Mouse (Mus musculus): ENCODE data around the gene Krt35.

The Krt35 gene

GRCm38 (mm10) chr11:100058875-100059274 is 37.2 kb downstream of the Krt35 start:
- DNase-seq, result no peak

- DNase-seq, result no peak
Observed at GRCm38 (mm10) chr11:100055686-100056655, 40.1 kb downstream of the Krt35 start.

GRCm38 (mm10) chr11:100050451-100050850 is 45.6 kb downstream of the Krt35 start, which contains the start of gene Krt31:
Gene Krt31 (minus strand): TSS chr11:100050551.
- no peak for DNase-seq

GRCm38 (mm10) chr11:100047193-100047592 is 48.8 kb downstream of the Krt35 start:
- DNase-seq, result no peak

GRCm38 (mm10) chr11:100046303-100046866 is 49.7 kb downstream of the Krt35 start:
- no peak for DNase-seq

Measured in kidney, adult 11 months (tissue).